Mouse (Mus musculus) limb, embryonic 14.5 days (tissue): ENCODE data around the gene M1ap. TPM values are rescaled to one million over a fixed set of nuclear protein-coding genes. Genes with fewer than 3 reads are reported as not detected.

Experiments
- ATAC-seq: fragments of 200-750 bp; cut with Nextera tagmentation; 2 replicates; pipeline ENCODE4 v1.8.0; 2017; ENCODE audit warnings: low read depth, moderate number of reproducible peaks, moderate TSS enrichment; ENCODE audit not compliant: low FRiP score
- DNase-seq: peaks from one replicate; pipeline ENCODE4 v3.0.0-alpha.2; 2015; ENCODE audit warnings: low spot score
- H3K27ac ChIP-seq: fragments of 300-500 bp; sonication (generic); replicated peaks from 2 replicates; pipeline ENCODE4 v1.5.1; 2014; ENCODE audit warnings: low read depth, mild to moderate bottlenecking, low read length, moderate library complexity, mixed read lengths
- H3K27me3 ChIP-seq: fragments of 300-500 bp; sonication (generic); 2 replicates; pipeline ENCODE4 v1.6.1; 2014; ENCODE audit warnings: low read length, mixed read lengths; ENCODE audit not compliant: control insufficient read depth, insufficient read depth
- H3K36me3 ChIP-seq: fragments of 300-500 bp; sonication (generic); 2 replicates; pipeline ENCODE4 v1.6.1; 2014; ENCODE audit warnings: mild to moderate bottlenecking, low read length, moderate library complexity, mixed read lengths; ENCODE audit not compliant: control insufficient read depth, insufficient read depth
- H3K4me1 ChIP-seq: fragments of 300-500 bp; sonication (generic); 2 replicates; pipeline ENCODE4 v1.6.1; 2014; ENCODE audit warnings: antibody characterized with exemption, low read length, mixed read lengths; ENCODE audit not compliant: control insufficient read depth, insufficient read depth
- H3K4me2 ChIP-seq: fragments of 300-500 bp; sonication (generic); replicated peaks from 2 replicates; pipeline ENCODE4 v1.6.1; 2014; ENCODE audit warnings: low read depth, mild to moderate bottlenecking, low read length, moderate library complexity; ENCODE audit not compliant: severe bottlenecking
- H3K4me3 ChIP-seq: fragments of 300-500 bp; sonication (generic); replicated peaks from 2 replicates; pipeline ENCODE4 v1.5.1; 2014; ENCODE audit warnings: low read length
- H3K9ac ChIP-seq: fragments of 300-500 bp; sonication (generic); 2 replicates; pipeline ENCODE4 v1.6.1; 2014; ENCODE audit warnings: mild to moderate bottlenecking, low read depth, low read length, moderate library complexity; ENCODE audit not compliant: severe bottlenecking
- H3K9me3 ChIP-seq: fragments of 300-500 bp; sonication (generic); 2 replicates; pipeline ENCODE4 v1.6.1; 2016; ENCODE audit warnings: low read length; ENCODE audit not compliant: control insufficient read depth
- POLR2A ChIP-seq: fragments of 200-500 bp; IDR thresholded peaks from 2 replicates; pipeline ENCODE4 v1.8.0; 2012; ENCODE audit warnings: inconsistent platforms, mild to moderate bottlenecking, moderate library complexity, borderline replicate concordance; ENCODE audit not compliant: insufficient read depth, insufficient read length; ENCODE audit errors: extremely low read depth
- WGBS: fragments of 180-500 bp; shearing (Covaris S2); extraction: QIAGEN DNeasy Blood & Tissue Kit; methylation state at CpG from one replicate; pipeline ENCODE4 v1.1.7; 2014; 5-methylcytosine and 5-hydroxymethylcytosine counted together
- polyA plus RNA-seq, 2 experiments: library from polyadenylated mRNA; depleted of rRNA in 1 of 2; stranded (reverse) in 1 of 2; unstranded in 1 of 2; fragments of >200 nt; fragmentation: Nextera tagmentation in 1 of 2; extraction: Ambion mirVana in 1 of 2; gene quantifications; 2 replicates each; pipeline versions ENCODE4 v1.2.1 to v1.2.3; 2012 to 2014

M1ap gene
- polyA plus RNA-seq, 2 experiments: 0.67 to 0.70 TPM

DNA sequence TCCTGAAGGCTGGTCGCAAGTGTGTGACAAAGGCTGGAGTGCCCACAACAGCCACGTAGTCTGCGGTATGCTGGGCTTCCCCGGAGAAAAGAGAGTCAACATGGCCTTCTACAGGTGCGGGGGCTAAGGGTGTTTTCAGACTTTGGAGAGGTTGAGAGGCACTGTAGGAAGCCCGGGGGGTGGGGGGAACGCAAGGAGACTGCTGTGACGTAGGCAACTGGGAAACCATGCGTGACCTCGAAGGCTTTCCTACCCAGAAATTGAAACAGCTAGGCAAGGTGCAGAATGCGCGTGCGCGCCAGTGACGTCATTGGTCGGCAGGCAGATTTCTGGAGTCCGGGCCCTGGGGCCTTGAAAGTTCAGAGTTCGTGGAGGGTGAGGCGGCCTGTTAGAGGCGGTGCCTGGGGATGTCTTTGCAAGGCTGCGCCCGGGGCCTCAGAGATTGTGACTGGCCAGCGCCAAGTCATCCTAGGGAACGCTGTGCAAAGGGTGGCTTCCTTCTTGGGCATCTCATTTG lies 91.9 kb downstream of the M1ap start:
- WGBS: 10% methylated on average over 24 of the region's 24 CpGs
- no peak overlapping the region for H3K27ac ChIP-seq
- no peaks in the 10 kb centered on the region for H3K9me3 ChIP-seq
- 0 out of 2 replicates have a peak overlapping the region, but pooled peaks have one; percentile 6 for H3K4me3 ChIP-seq
- H3K36me3 ChIP-seq: peaks cover 4% of the 10 kb centered on the region; the same call in 1 of the 2 replicates
- H3K4me2 ChIP-seq: peak overlapping the region; percentile 35
- DNase-seq (peak; percentile 54), ATAC-seq (peak; percentile 50)
- H3K4me1 ChIP-seq: peaks cover 19% of the 10 kb centered on the region
- 0 out of 2 replicates have a peak overlapping the region, but pooled peaks have one; percentile 25 for H3K9ac ChIP-seq
- TF ChIP-seq POLR2A: no peak
- no peaks in the 10 kb centered on the region for H3K27me3 ChIP-seq

DNA sequence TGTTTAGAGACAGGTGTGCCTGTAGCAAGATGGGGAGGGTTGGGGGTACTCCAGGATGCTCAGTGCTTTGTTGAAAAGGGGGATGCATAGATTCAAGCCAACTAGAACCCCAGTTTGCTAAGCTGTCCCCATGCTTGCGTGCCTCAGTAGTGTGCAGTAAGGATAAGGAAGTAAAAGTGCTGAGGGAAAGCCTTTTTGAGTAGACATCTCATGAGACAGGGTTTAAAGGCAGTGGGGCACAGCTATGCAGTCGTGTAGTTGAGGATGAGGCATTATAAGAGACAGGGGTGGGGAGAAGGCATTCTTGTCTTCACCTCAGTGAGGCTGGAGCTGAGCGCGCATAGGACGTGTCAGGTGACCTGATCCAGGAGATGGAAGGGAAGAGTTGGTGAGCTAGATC lies 93.9 kb downstream of the M1ap start:
- DNase-seq (no peak), ATAC-seq (no peak)
- Histone ChIP-seq H3K4me2 (no peak overlapping the region), H3K27me3 (no peaks in the 10 kb centered on the region), H3K27ac (no peak overlapping the region), H3K36me3 (peaks cover 4% of the 10 kb centered on the region; the same call in 1 of the 2 replicates), H3K4me1 (peaks cover 8% of the 10 kb centered on the region), H3K4me3 (no peak overlapping the region), H3K9me3 (no peaks in the 10 kb centered on the region), H3K9ac (no peak overlapping the region)
- 76% methylated on average over 5 of the region's 5 CpGs for WGBS
- no peak for TF ChIP-seq POLR2A

DNA sequence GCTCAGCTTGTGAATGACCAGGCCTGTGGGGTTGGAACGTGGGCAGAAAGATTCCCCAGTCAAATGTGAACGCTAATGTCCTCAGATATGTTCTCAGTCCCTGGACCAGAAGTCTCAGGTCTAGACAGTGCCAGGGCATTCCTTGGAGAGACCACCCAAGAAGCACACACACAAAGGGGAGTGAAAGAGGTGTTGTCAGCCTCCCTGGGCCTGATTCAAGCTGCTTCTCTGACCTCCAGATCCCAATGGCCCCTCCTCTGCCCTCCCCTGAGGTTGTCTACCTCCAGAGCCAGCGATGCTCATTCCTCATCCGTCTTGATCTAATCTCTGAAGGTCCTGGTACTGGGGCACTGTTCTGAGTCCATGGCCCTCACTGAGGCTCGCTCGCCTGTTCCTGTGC lies 96.9 kb downstream of the M1ap start:
- Histone ChIP-seq H3K36me3 (0 out of 2 replicates have a peak, but pooled peaks cover 4% of the 10 kb centered on the region), H3K27me3 (no peaks in the 10 kb centered on the region), H3K4me1 (peaks cover 2% of the 10 kb centered on the region; the same call in 1 of the 2 replicates), H3K4me3 (no peak overlapping the region), H3K9ac (no peak overlapping the region), H3K9me3 (no peaks in the 10 kb centered on the region), H3K4me2 (no peak overlapping the region), H3K27ac (no peak overlapping the region)
- 65% methylated on average over 6 of the region's 6 CpGs for WGBS
- ATAC-seq (no peak), DNase-seq (no peak)
- TF ChIP-seq POLR2A: no peak

DNA sequence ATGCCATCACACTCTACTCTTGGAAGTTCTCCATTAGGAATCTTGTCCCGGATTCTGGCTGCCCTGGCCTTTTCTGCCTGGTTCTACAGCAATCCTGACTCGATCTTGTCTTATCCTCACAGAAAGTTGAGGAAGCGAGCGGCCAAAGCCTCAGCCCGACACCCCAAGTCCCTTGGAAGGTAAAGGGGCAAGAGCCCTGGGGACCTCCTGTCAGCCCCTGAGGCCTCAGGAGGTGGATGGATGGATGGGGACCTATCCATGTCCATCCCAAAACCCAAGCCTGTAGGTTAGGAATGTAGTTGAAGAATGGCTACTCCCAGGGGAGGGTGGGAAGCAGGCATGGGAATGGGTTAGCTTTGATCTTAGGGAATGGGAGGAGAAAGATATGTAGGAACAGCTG lies 97.3 kb downstream of the M1ap start:
- H3K4me1 ChIP-seq: no peaks in the 10 kb centered on the region
- 0 out of 2 replicates have a peak, but pooled peaks cover 4% of the 10 kb centered on the region for H3K36me3 ChIP-seq
- no peak for DNase-seq
- no peak overlapping the region for H3K9ac ChIP-seq
- 86% methylated on average over 5 of the region's 5 CpGs for WGBS
- ATAC-seq: no peak
- H3K4me3 ChIP-seq: no peak overlapping the region
- H3K27ac ChIP-seq: no peak overlapping the region
- H3K9me3 ChIP-seq: no peaks in the 10 kb centered on the region
- no peak for TF ChIP-seq POLR2A
- H3K27me3 ChIP-seq: no peaks in the 10 kb centered on the region
- H3K4me2 ChIP-seq: no peak overlapping the region

DNA sequence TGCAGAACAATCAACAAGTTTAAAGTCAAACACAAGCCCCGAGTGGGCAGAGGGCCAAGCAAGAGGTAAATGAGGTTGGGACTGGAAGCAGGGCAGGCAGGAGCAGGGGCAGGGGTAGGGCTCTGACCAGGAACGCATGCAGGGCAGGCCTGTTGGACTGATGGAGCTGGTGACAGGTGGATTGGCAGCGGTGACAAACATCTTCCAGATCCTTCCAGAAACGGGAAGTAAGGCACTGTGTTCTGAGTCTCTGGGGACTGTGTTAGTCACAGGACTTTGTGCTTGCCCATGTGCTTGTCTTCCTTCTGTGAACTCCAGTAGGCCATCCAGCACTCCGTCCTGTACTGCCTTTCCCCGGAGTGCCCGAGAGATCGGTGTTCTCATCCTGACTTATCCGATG lies 98.0 kb downstream of the M1ap start:
- H3K9me3 ChIP-seq: no peaks in the 10 kb centered on the region
- H3K4me2 ChIP-seq: no peak overlapping the region
- 0 out of 2 replicates have a peak, but pooled peaks cover 4% of the 10 kb centered on the region for H3K36me3 ChIP-seq
- DNase-seq (no peak), ATAC-seq (no peak)
- H3K9ac ChIP-seq: no peak overlapping the region
- no peak for TF ChIP-seq POLR2A
- H3K4me3 ChIP-seq: no peak overlapping the region
- H3K27ac ChIP-seq: no peak overlapping the region
- 80% methylated on average over 9 of the region's 9 CpGs for WGBS
- no peaks in the 10 kb centered on the region for H3K27me3 ChIP-seq
- no peaks in the 10 kb centered on the region for H3K4me1 ChIP-seq

DNA sequence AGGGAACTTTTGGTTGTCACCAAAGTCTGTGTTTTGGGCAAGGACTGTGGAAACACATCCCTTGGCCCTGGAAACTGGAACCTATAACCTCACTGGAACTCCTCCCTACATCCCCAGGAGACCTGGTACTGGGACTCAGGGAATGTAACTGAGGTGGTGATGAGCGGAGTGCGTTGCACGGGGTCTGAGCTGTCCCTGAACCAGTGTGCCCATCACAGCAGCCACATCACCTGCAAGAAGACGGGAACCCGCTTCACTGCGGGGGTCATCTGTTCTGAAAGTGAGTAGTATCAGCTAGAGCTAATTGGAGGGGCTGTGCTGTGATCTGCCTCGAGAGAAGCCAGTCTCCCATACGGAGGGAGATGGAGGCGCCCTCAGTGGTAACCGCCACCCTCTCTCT lies 102.7 kb downstream of the M1ap start:
- DNase-seq (no peak), ATAC-seq (no peak)
- Histone ChIP-seq H3K4me1 (peaks cover 13% of the 10 kb centered on the region), H3K9ac (no peak overlapping the region), H3K27ac (no peak overlapping the region), H3K36me3 (peaks cover 13% of the 10 kb centered on the region), H3K27me3 (no peaks in the 10 kb centered on the region), H3K4me3 (no peak overlapping the region), H3K9me3 (no peaks in the 10 kb centered on the region), H3K4me2 (no peak overlapping the region)
- 59% methylated on average over 10 of the region's 10 CpGs for WGBS
- TF ChIP-seq POLR2A: no peak
